Mouse (Mus musculus): ENCODE results near the gene Oxct2a.
"Not testable (repeated sequence)": the region's sequence is repeated elsewhere in the genome, so short reads cannot be mapped to it uniquely, and the experiment has no call there.

Oxct2a gene

GRCm38 (mm10) chr4:123313010-123313409, 10.4 kb downstream of the Oxct2a start:
- DNase-seq (ENCODE audit: low read depth in 1 of 2, low spot score in 2 of 2), result no peak

GRCm38 (mm10) chr4:123311845-123312244, 11.6 kb downstream of the Oxct2a start:
- DNase-seq (ENCODE audit: low read depth in 1 of 2, low spot score in 2 of 2), result no peak

- no peak for DNase-seq (ENCODE audit: low read depth in 1 of 2, low spot score in 2 of 2)
These were observed 15.1 kb downstream of the Oxct2a start for GRCm38 (mm10) chr4:123308292-123308691.

GRCm38 (mm10) chr4:123306999-123307398, 16.4 kb downstream of the Oxct2a start:
- no peak for DNase-seq (ENCODE audit: low read depth in 1 of 2, low spot score in 2 of 2)

- DNase-seq (ENCODE audit: low read depth in 1 of 2, low spot score in 2 of 2), result peak; percentile 7 to 46
These were observed 17.6 kb downstream of the Oxct2a start for GRCm38 (mm10) chr4:123305789-123306188.

- DNase-seq (ENCODE audit: low read depth in 1 of 2, low spot score in 2 of 2), result no peak
These were observed 24.3 kb downstream of the Oxct2a start for GRCm38 (mm10) chr4:123298980-123299670.

GRCm38 (mm10) chr4:123298226-123298625, 25.2 kb downstream of the Oxct2a start:
- DNase-seq (ENCODE audit: low read depth in 1 of 2, low spot score in 2 of 2), result no peak

- no peak for DNase-seq (ENCODE audit: low read depth in 1 of 2, low spot score in 2 of 2)
These were observed 26.1 kb downstream of the Oxct2a start for GRCm38 (mm10) chr4:123297195-123297960.

GRCm38 (mm10) chr4:123296148-123296534, 27.3 kb downstream of the Oxct2a start:
- DNase-seq (ENCODE audit: low read depth in 1 of 2, low spot score in 2 of 2), result no peak

- DNase-seq (ENCODE audit: low read depth in 1 of 2, low spot score in 2 of 2), result no peak
These were observed 27.8 kb downstream of the Oxct2a start for GRCm38 (mm10) chr4:123295516-123296147.

- DNase-seq (ENCODE audit: low read depth in 1 of 2, low spot score in 2 of 2), result not testable (repeated sequence)
These were observed 28.4 kb downstream of the Oxct2a start for GRCm38 (mm10) chr4:123295026-123295425.

- DNase-seq (ENCODE audit: low read depth in 1 of 2, low spot score in 2 of 2), result no peak
These were observed 29.6 kb downstream of the Oxct2a start for GRCm38 (mm10) chr4:123293661-123294443.

GRCm38 (mm10) chr4:123292989-123293388, 30.4 kb downstream of the Oxct2a start:
- no peak for DNase-seq (ENCODE audit: low read depth in 1 of 2, low spot score in 2 of 2)

GRCm38 (mm10) chr4:123292390-123292789, 31.0 kb downstream of the Oxct2a start:
- no peak for DNase-seq (ENCODE audit: low read depth in 1 of 2, low spot score in 2 of 2)

GRCm38 (mm10) chr4:123289038-123289437, 34.4 kb downstream of the Oxct2a start:
- DNase-seq (ENCODE audit: low read depth in 1 of 2, low spot score in 2 of 2), result no peak

GRCm38 (mm10) chr4:123286790-123287189, 36.6 kb downstream of the Oxct2a start:
- DNase-seq (ENCODE audit: low read depth in 1 of 2, low spot score in 2 of 2), result no peak

- DNase-seq (ENCODE audit: low read depth in 1 of 2, low spot score in 2 of 2), result no peak
These were observed 38.5 kb downstream of the Oxct2a start for GRCm38 (mm10) chr4:123284731-123285624.

GRCm38 (mm10) chr4:123283675-123284064, 39.8 kb downstream of the Oxct2a start:
- not testable (repeated sequence) for DNase-seq (ENCODE audit: low read depth in 1 of 2, low spot score in 2 of 2)

- peak in 1 of 2 experiments; percentile 36 for DNase-seq (ENCODE audit: low read depth in 1 of 2, low spot score in 2 of 2)
These were observed 40.3 kb downstream of the Oxct2a start for GRCm38 (mm10) chr4:123282915-123283674.

Data from monocyte, adult 2 months (primary cell).